8 mouse cellular contexts compared by ENCODE assay signal in the genomic region with DNA sequence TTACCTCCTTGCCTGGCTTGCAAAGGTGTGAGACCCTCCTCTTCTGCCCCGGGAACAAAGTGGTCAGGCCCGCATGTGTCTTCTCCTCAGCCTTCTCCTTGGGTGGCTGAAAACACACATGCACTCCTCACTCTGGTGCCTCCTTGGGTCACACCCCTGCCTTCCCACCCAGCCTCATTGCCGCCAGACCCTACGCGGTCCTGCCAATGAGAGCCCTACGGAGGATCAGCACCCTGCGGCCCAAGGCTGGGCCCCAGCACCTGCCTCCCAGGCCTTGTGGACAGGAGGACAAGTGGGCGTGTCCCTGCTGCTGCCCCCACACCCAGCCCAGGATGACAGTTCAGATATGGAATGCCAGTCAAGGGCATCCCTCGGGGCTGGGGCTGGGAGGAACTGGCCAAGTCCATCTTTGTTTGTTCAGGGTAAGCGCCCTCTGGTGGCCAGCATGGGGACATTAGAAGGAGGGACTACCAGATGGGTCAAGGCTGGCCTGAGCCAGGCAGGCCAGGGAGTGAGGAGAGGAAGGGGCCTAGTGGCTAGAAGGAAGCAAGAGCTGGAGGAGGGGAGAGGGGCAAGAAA. TPM values are rescaled to one million over a fixed set of nuclear protein-coding genes. Genes with fewer than 3 reads are reported as not detected.
DNase-seq lines count a peak whose midpoint lies in the region; ATAC-seq and TF ChIP-seq lines count a peak whose summit lies in the region.

No protein-coding gene starts in this region.

- no peaks in the 10 kb centered on the region for H3K27me3 ChIP-seq in kidney, embryonic 16.5 days (ENCODE audit: insufficient read depth, low read length)

- peak; percentile 80 for ATAC-seq in kidney, embryonic 16.5 days (ENCODE audit: low FRiP score, low TSS enrichment)
- peak; percentile 49 for ATAC-seq in megakaryocyte progenitor cell, adult 5-6 weeks (replicated peaks; ENCODE audit: poor library complexity)

- 0 out of 2 replicates have a peak, but pooled peaks cover 1% of the 10 kb centered on the region for H3K4me1 ChIP-seq in cortical plate, adult 2 months (ENCODE audit: control insufficient read depth, insufficient read depth, low read length)
- 0 out of 2 replicates have a peak, but pooled peaks cover 2% of the 10 kb centered on the region for H3K4me1 ChIP-seq in kidney, embryonic 16.5 days (ENCODE audit: insufficient read depth, low read length)

- no peak overlapping the region for H3K4me3 ChIP-seq in cortical plate, adult 2 months (ENCODE audit: insufficient read depth, low read length)
- no peak overlapping the region for H3K4me3 ChIP-seq in kidney, embryonic 16.5 days (ENCODE audit: low read length)

- TF ChIP-seq POLR2A in cortical plate, adult 2 months (IDR thresholded peaks at IDR 0.05; ENCODE audit: extremely low read depth, insufficient read depth, low read length) = no peak

- H3K9me3 ChIP-seq in kidney, embryonic 16.5 days (ENCODE audit: low read length) = no peaks in the 10 kb centered on the region

- H3K4me2 ChIP-seq in kidney, embryonic 16.5 days (replicated peaks; ENCODE audit: low read depth, low read length) = no peak overlapping the region

- H3K36me3 ChIP-seq in kidney, embryonic 16.5 days (ENCODE audit: insufficient read depth, low read length) = peaks cover 60% of the 10 kb centered on the region

- H3K9ac ChIP-seq in kidney, embryonic 16.5 days (replicated peaks; ENCODE audit: low read length) = no peak overlapping the region

- H3K27ac ChIP-seq in cortical plate, adult 2 months (ENCODE audit: insufficient read depth, low read length) = no peak overlapping the region
- no peak overlapping the region for H3K27ac ChIP-seq in kidney, embryonic 16.5 days (ENCODE audit: low read length)

- peak; percentile 65 for TF ChIP-seq CTCF in cortical plate, adult 2 months (IDR thresholded peaks at IDR 0.05; ENCODE audit: extremely low read depth, insufficient read depth, low read length)

- peak; percentile 37 for DNase-seq in CD4-positive helper T cell, adult 2 months (ENCODE audit: low read depth, low spot score)
- peak; percentile 91 for DNase-seq in NIH3T3 (ENCODE audit: low read depth)
- peak; percentile 35 to 40 for DNase-seq in heart, adult 9 months (ENCODE audit: low spot score in 2 of 2)
- DNase-seq in skeletal muscle tissue, adult 2 months (ENCODE audit: low read depth, low spot score) = peak; percentile 42
- DNase-seq in frontal cortex, postnatal 25 days (ENCODE audit: low spot score in 2 of 2) = no peak

- 72% methylated on average over 10 of the region's 10 CpGs for WGBS in kidney, embryonic 16.5 days

RNA-seq across cellular contexts. Expression of gene Atp8b3, which starts 9.6 kb away (rescaled TPM):
- 0.08 and 0.09 TPM in 2 replicates for polyA plus RNA-seq in cortical plate, adult 2 months (2012; rRNA removed)
- 0.32 and 0.34 TPM in 2 replicates for polyA plus RNA-seq in kidney, embryonic 16.5 days (2015; fragmentation: Nextera tagmentation; extraction: Ambion mirVana)
- total RNA-seq in megakaryocyte progenitor cell, adult 5-6 weeks (2015) = not detected in 2 replicates
- not detected in 2 replicates for total RNA-seq in megakaryocyte progenitor cell, adult 5-6 weeks (2017)

RNA-seq across cellular contexts. Expression of gene Rexo1, which starts 12.8 kb away (rescaled TPM):
- 44.7 and 45.0 TPM in 2 replicates for polyA plus RNA-seq in cortical plate, adult 2 months (2012; rRNA removed)
- polyA plus RNA-seq in kidney, embryonic 16.5 days (2015; fragmentation: Nextera tagmentation; extraction: Ambion mirVana) = 27.2 and 29.8 TPM in 2 replicates
- 34.1 and 35.2 TPM in 2 replicates for total RNA-seq in megakaryocyte progenitor cell, adult 5-6 weeks (2015)
- total RNA-seq in megakaryocyte progenitor cell, adult 5-6 weeks (2017) = 17.1 and 19.2 TPM in 2 replicates

RNA-seq across cellular contexts. Expression of gene Klf16, which starts 28.6 kb away (rescaled TPM):
- polyA plus RNA-seq in cortical plate, adult 2 months (2012; rRNA removed) = 34.7 and 36.9 TPM in 2 replicates
- 10.4 and 11.6 TPM in 2 replicates for polyA plus RNA-seq in kidney, embryonic 16.5 days (2015; fragmentation: Nextera tagmentation; extraction: Ambion mirVana)
- total RNA-seq in megakaryocyte progenitor cell, adult 5-6 weeks (2015) = 5.3 and 5.4 TPM in 2 replicates
- 4.3 and 6.0 TPM in 2 replicates for total RNA-seq in megakaryocyte progenitor cell, adult 5-6 weeks (2017)

RNA-seq across cellular contexts. Expression of gene Abhd17a, which starts 41.6 kb away (rescaled TPM):
- 329 and 330 TPM in 2 replicates for polyA plus RNA-seq in cortical plate, adult 2 months (2012; rRNA removed)
- polyA plus RNA-seq in kidney, embryonic 16.5 days (2015; fragmentation: Nextera tagmentation; extraction: Ambion mirVana) = 86.5 and 89.2 TPM in 2 replicates
- total RNA-seq in megakaryocyte progenitor cell, adult 5-6 weeks (2015) = 59.7 and 79.8 TPM in 2 replicates
- total RNA-seq in megakaryocyte progenitor cell, adult 5-6 weeks (2017) = 20.5 and 29.4 TPM in 2 replicates

RNA-seq across cellular contexts. Expression of gene Onecut3, which starts 53.9 kb away (rescaled TPM):
- polyA plus RNA-seq in cortical plate, adult 2 months (2012; rRNA removed) = not detected in 2 replicates
- not detected in 2 replicates for polyA plus RNA-seq in kidney, embryonic 16.5 days (2015; fragmentation: Nextera tagmentation; extraction: Ambion mirVana)
- not detected in 2 replicates for total RNA-seq in megakaryocyte progenitor cell, adult 5-6 weeks (2015)
- total RNA-seq in megakaryocyte progenitor cell, adult 5-6 weeks (2017) = not detected in 2 replicates

Comparison
In these comparisons a context has a peak if more than half of its experiments do, and no peak if none do; other contexts are left out.
1. DNase-seq: peak in CD4-positive helper T cell, adult 2 months (single experiment), NIH3T3 (single experiment), heart, adult 9 months (2 of 2) and skeletal muscle tissue, adult 2 months (single experiment); none in frontal cortex, postnatal 25 days (0 of 2).